Mouse (Mus musculus) liver, adult 2 months (tissue): ENCODE measurements around the gene Ddx31.

ENCODE experiments used
- CTCF ChIP-seq: fragments of 200-500 bp; IDR thresholded peaks from 2 replicates; pipeline ENCODE4 v1.5.1; 2011; ENCODE audit warnings: low read depth, low read length, control low read depth
- POLR2A ChIP-seq: fragments of 200-500 bp; IDR thresholded peaks from 2 replicates; pipeline ENCODE4 v1.6.1; 2011; ENCODE audit warnings: low read length, control low read depth; ENCODE audit not compliant: insufficient read depth; ENCODE audit errors: extremely low read depth

DNA sequence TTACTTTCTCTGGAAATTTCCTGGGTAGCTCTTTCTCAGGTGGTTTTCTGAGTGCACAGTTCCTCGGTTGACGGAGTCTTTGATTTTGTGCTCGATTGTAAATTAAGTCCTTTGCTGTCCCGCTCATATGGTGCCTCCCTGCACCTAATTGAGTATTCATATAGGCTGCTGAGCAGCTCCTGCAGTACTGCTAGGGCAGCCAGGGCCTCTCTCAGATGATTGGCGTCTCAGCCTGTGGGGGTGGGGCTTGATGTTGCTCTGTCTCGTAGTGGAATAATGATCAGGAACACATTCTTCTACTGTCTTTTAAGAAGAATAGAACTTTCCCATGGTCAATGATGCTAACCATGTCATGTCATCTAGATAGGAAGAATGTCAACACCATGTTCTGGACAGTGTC lies 105.2 kb downstream of the Ddx31 start:
- TF ChIP-seq CTCF: no peak
- TF ChIP-seq POLR2A: no peak
